Mouse (Mus musculus) CH12.LX (cell line): ENCODE results near the gene Prrc2a. TPM values are rescaled to one million over a fixed set of nuclear protein-coding genes. Genes with fewer than 3 reads are reported as not detected.

ENCODE experiments used
- DNase-seq: peaks from one replicate; pipeline ENCODE4 v3.0.0-alpha.2; 2013; ENCODE audit errors: extremely low read depth
- H3K27ac ChIP-seq: 2 replicates; pipeline ENCODE4 v1.5.1; 2012; ENCODE audit warnings: low read depth, mild to moderate bottlenecking, control low read depth, moderate library complexity; ENCODE audit not compliant: insufficient read depth
- H3K27me3 ChIP-seq: replicated peaks from 2 replicates; pipeline ENCODE3; 2012; ENCODE audit warnings: inconsistent platforms
- H3K36me3 ChIP-seq, 2 experiments: replicated peaks in 1 of 2; 2 replicates each; pipeline versions ENCODE3 to v1.6.1; 2012; ENCODE audit warnings: inconsistent platforms in 1 of 2, low read length in 1 of 2, mild to moderate bottlenecking in 1 of 2, mixed read lengths in 1 of 2, moderate library complexity in 1 of 2; ENCODE audit not compliant: control insufficient read depth in 1 of 2, insufficient read depth in 1 of 2
- H3K4me1 ChIP-seq, 2 experiments: 2 replicates each; pipeline ENCODE4 v1.6.1; 2012; ENCODE audit warnings: inconsistent platforms in 1 of 2, moderate library complexity in 1 of 2; ENCODE audit not compliant: insufficient read depth in 2 of 2, control insufficient read depth in 1 of 2
- H3K4me2 ChIP-seq: 2 replicates; pipeline ENCODE4 v1.6.1; 2012; ENCODE audit warnings: low read depth, mild to moderate bottlenecking, control low read depth; ENCODE audit not compliant: poor library complexity, insufficient read depth, severe bottlenecking
- H3K4me3 ChIP-seq, 3 experiments: fragments of 150-350 bp in 1 of 3; sonication (generic) in 1 of 3; replicated peaks in 1 of 3; 2 replicates each; pipeline versions ENCODE3 to v1.5.1; 2011 to 2012; ENCODE audit warnings: low read depth in 2 of 3, low read length in 2 of 3, mild to moderate bottlenecking in 2 of 3, moderate library complexity in 2 of 3, control low read depth in 1 of 3, improper control_type of control experiment in 1 of 3, inconsistent platforms in 1 of 3, mixed read lengths in 1 of 3; ENCODE audit not compliant: poor library complexity in 1 of 3
- H3K79me2 ChIP-seq: replicated peaks from 2 replicates; pipeline ENCODE4 v1.6.1; 2012; ENCODE audit warnings: mild to moderate bottlenecking, moderate library complexity; ENCODE audit not compliant: control insufficient read depth, poor library complexity, insufficient read depth, severe bottlenecking; ENCODE audit errors: extremely low read depth
- H3K9ac ChIP-seq: 2 replicates; pipeline ENCODE4 v1.6.1; 2012; ENCODE audit warnings: low read depth, mild to moderate bottlenecking, control low read depth, moderate library complexity; ENCODE audit not compliant: insufficient read depth
- H3K9me3 ChIP-seq: replicated peaks from 2 replicates; pipeline ENCODE3; 2012; ENCODE audit warnings: low read length, inconsistent platforms, mixed read lengths
- BHLHE40 ChIP-seq: IDR thresholded peaks from 2 replicates; pipeline ENCODE4 v1.6.1; 2011; ENCODE audit warnings: mild to moderate bottlenecking, low read depth, low read length, improper control_type of control experiment
- CHD1 ChIP-seq: IDR thresholded peaks from 2 replicates; pipeline ENCODE4 v1.6.1; 2012; ENCODE audit warnings: low read depth, low read length, improper control_type of control experiment, inconsistent platforms
- CHD2 ChIP-seq: IDR thresholded peaks from 2 replicates; pipeline ENCODE4 v1.6.1; 2011; ENCODE audit warnings: low read length, improper control_type of control experiment
- CTCF ChIP-seq, 2 experiments: IDR thresholded peaks in 1 of 2; conservative IDR thresholded peaks in 1 of 2; 2 replicates each; pipeline ENCODE4 v1.5.1; 2011 to 2012; ENCODE audit warnings: low read depth in 2 of 2, low read length in 2 of 2, improper control_type of control experiment in 1 of 2, inconsistent platforms in 1 of 2, mild to moderate bottlenecking in 1 of 2, moderate library complexity in 1 of 2
- KAT2A ChIP-seq: IDR thresholded peaks from 2 replicates; pipeline ENCODE4 v1.6.1; 2012; ENCODE audit warnings: low read length, improper control_type of control experiment, inconsistent platforms; ENCODE audit not compliant: insufficient replicate concordance
- MAX ChIP-seq: IDR thresholded peaks from 2 replicates; pipeline ENCODE4 v1.6.1; 2011; ENCODE audit warnings: low read length, improper control_type of control experiment
- MAZ ChIP-seq: IDR thresholded peaks from 2 replicates; pipeline ENCODE4 v1.6.1; 2012; ENCODE audit warnings: low read depth, mild to moderate bottlenecking, inconsistent platforms, low read length, improper control_type of control experiment, moderate library complexity
- MXI1 ChIP-seq: IDR thresholded peaks from 2 replicates; pipeline ENCODE4 v1.6.1; 2011; ENCODE audit warnings: mild to moderate bottlenecking, low read depth, low read length, improper control_type of control experiment
- MYC ChIP-seq: IDR thresholded peaks from 2 replicates; pipeline ENCODE4 v1.6.1; 2011; ENCODE audit warnings: low read depth, mild to moderate bottlenecking, improper control_type of control experiment, low read length
- NELFE ChIP-seq: IDR thresholded peaks from 2 replicates; pipeline ENCODE4 v1.6.1; 2011; ENCODE audit warnings: low read depth, low read length, improper control_type of control experiment
- NRF1 ChIP-seq: IDR thresholded peaks from 2 replicates; pipeline ENCODE4 v1.6.1; 2014; ENCODE audit warnings: low read depth, mild to moderate bottlenecking, inconsistent platforms, low read length, improper control_type of control experiment, moderate library complexity
- PAX5 ChIP-seq: IDR thresholded peaks from 2 replicates; pipeline ENCODE4 v1.6.1; 2012; ENCODE audit warnings: low read length, inconsistent platforms, mixed read lengths
- POLR2AphosphoS2 ChIP-seq: IDR thresholded peaks from 2 replicates; pipeline ENCODE4 v1.6.1; 2011; ENCODE audit warnings: low read depth, low read length, improper control_type of control experiment
- dilution Hi-C: fragments of 300-500 bp; cut with MboI; formaldehyde crosslinking; loops from 2 replicates; pipeline ENCODE4 v1.14.3; 2020; ENCODE audit warnings: low sequenced_read_pairs; ENCODE audit not compliant: extremely low pct_unique_long_range_greater_than_20kb, extremely low pct_ligation_motif_present
- in situ Hi-C: fragments of 300-500 bp; cut with MboI; formaldehyde crosslinking; loops from 3 replicates; pipeline ENCODE4 v1.14.3; 2019; ENCODE audit warnings: low sequenced_read_pairs, low pct_ligation_motif_present, low pct_unique_long_range_greater_than_20kb, mixed read lengths
- polyA plus RNA-seq: library from polyadenylated mRNA; unstranded; fragments of >175 nt; gene quantifications from 2 replicates; pipeline ENCODE4 v1.2.1, GENCODE M21; 2012; ENCODE audit warnings: low read depth; ENCODE audit not compliant: insufficient read length
- total RNA-seq, 2 experiments: library from RNA; depleted of rRNA; stranded (reverse); fragments of 300-350 nt in 1 of 2; fragments of >200 nt in 1 of 2; gene quantifications; 2 replicates each; pipeline ENCODE4 v1.2.3; 2012 to 2014

Gene Prrc2a
- total and polyA plus RNA-seq, 3 experiments, result 31.3 to 313 (median 80.4) TPM

DNA sequence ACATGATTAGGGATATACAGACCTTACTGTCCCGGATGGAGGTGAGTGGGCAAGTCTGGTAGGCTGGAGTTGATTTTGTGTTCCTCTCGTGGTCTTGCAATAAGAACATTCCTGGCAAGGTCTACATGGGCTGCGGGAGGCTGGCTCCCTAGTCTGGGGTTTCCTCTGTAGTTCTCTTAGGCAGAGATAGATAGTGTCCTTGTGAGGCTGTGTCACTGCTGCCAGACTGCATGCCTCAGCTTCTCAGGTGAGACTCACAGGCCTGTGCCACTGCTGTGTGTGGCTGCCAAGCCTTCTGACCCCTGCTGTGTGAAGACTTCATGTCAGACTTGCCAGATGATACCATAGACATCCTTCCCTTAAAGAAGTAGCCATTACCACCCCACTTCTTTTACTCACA is 25.4 kb downstream of the Prrc2a start:
- dilution Hi-C loops, result no loop called here
- TF ChIP-seq MAX, result no peak
- Histone ChIP-seq H3K9ac (no peak overlapping the region), H3K36me3 (peaks cover 57 to 70% of the 10 kb centered on the region in 2 experiments), H3K9me3 (peaks cover 7% of the 10 kb centered on the region), H3K4me3 (no peak overlapping the region), H3K4me2 (no peak overlapping the region), H3K79me2 (peaks cover 47% of the 10 kb centered on the region), H3K4me1 (peaks cover 0 to 15% of the 10 kb centered on the region in 2 experiments; a peak in 3 of 4 replicates), H3K27me3 (no peaks in the 10 kb centered on the region), H3K27ac (no peak overlapping the region)
- in situ Hi-C loops, result no loop called here
- DNase-seq, result no peak

DNA sequence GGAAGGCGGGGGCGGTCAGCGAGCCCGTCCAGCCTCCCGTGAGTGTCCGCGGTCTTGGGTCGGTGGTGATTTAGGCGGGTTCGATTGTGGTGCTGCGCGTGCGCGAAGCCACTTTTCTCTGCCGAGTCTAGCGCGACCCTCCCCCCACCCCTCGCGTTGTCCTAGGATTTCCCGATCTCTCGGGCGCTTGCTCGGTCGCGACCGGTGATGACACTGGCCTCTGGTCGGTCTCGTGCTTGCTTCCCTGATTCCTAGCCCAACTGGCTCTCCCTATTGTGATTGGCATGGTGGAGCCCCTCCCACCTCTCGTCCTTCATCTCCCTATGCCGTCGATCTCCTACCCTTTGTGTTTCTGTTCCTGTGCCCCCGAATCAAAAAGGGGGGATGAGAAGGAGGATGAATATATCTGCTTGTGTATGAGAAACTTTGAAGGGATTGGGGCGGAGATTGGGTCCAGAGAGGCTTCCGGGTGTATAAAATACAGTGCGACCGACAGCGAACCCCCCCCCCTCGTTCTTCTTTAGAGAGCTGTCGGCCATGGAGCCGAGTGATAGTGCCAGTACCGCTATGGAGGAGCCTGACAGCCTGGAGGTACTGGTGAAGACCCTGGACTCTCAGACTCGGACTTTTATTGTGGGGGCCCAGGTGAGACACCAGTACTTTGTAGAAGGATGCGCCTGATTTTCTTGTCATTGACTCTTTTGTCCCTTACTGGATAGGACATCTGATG is 28.9 kb downstream of the Prrc2a start:
- H3K27ac ChIP-seq, result peak overlapping the region; percentile 74
- in situ Hi-C loops (no loop called here), dilution Hi-C loops (no loop called here)
- H3K79me2 ChIP-seq, result peaks cover 47% of the 10 kb centered on the region
- peak overlapping the region; percentile 95 for H3K4me2 ChIP-seq
- TF ChIP-seq MAZ (peak; percentile 68; the same call in 1 of the 2 replicates), BHLHE40 (peak; percentile 50; the same call in 1 of the 2 replicates), CHD1 (0 out of 2 replicates have a peak, but pooled peaks have one; percentile 69), POLR2AphosphoS2 (0 out of 2 replicates have a peak, but pooled peaks have one; percentile 32), PAX5 (no peak), MAX (peak; percentile 33), KAT2A (no peak), MXI1 (peak; percentile 16; the same call in 1 of the 2 replicates), MYC (0 out of 2 replicates have a peak, but pooled peaks have one; percentile 8), NELFE (no peak; the same call in 1 of the 2 replicates), CTCF (conservative IDR thresholded peaks at IDR 0.05 in 1 of 2, IDR thresholded peaks at IDR 0.05 in 1 of 2; ENCODE audit: low read depth in 2 of 2, low read length in 2 of 2) (no peak), NRF1 (peak; percentile 83), CHD2 (no peak)
- peak; percentile 65 for DNase-seq
- peak overlapping the region; percentile 83 to 95 (median 91) for H3K4me3 ChIP-seq
- peaks cover 0 to 19% of the 10 kb centered on the region in 2 experiments; a peak in 2 of 4 replicates for H3K4me1 ChIP-seq
- H3K9me3 ChIP-seq, result no peaks in the 10 kb centered on the region
- H3K36me3 ChIP-seq, result peaks cover 26 to 46% of the 10 kb centered on the region in 2 experiments
- no peaks in the 10 kb centered on the region for H3K27me3 ChIP-seq
- peak overlapping the region; percentile 80 for H3K9ac ChIP-seq
